Mouse (Mus musculus): ENCODE data around the gene Nqo1.
A peak's percentile ranks its signal among the peaks of the same experiment; 100 is the strongest.

Gene Nqo1

GRCm38 (mm10) chr8:107404057-107404456 is 1.1 kb upstream of the Nqo1 start:
- no peak for DNase-seq (ENCODE audit: low spot score)

- DNase-seq (ENCODE audit: low spot score) = no peak
These were observed 1.1 kb downstream of the Nqo1 start for GRCm38 (mm10) chr8:107401866-107402265.

GRCm38 (mm10) chr8:107399495-107399894 is 3.5 kb downstream of the Nqo1 start:
- peak; percentile 21 for DNase-seq (ENCODE audit: low spot score)

- no peak for DNase-seq (ENCODE audit: low spot score)
These were observed 5.3 kb downstream of the Nqo1 start for GRCm38 (mm10) chr8:107397665-107398064.

- no peak for DNase-seq (ENCODE audit: low spot score)
These were observed 6.8 kb downstream of the Nqo1 start for GRCm38 (mm10) chr8:107396106-107396670.

GRCm38 (mm10) chr8:107395397-107395796 is 7.6 kb downstream of the Nqo1 start:
- DNase-seq (ENCODE audit: low spot score) = no peak

GRCm38 (mm10) chr8:107391136-107391516 is 11.9 kb downstream of the Nqo1 start:
- no peak for DNase-seq (ENCODE audit: low spot score)

- no peak for DNase-seq (ENCODE audit: low spot score)
These were observed 12.4 kb downstream of the Nqo1 start for GRCm38 (mm10) chr8:107390476-107391135.

GRCm38 (mm10) chr8:107389557-107389956 is 13.4 kb downstream of the Nqo1 start:
- DNase-seq (ENCODE audit: low spot score) = no peak

GRCm38 (mm10) chr8:107387861-107388260 is 15.1 kb downstream of the Nqo1 start:
- DNase-seq (ENCODE audit: low spot score) = no peak

- DNase-seq (ENCODE audit: low spot score) = no peak
These were observed 16.4 kb downstream of the Nqo1 start for GRCm38 (mm10) chr8:107386642-107387041.

GRCm38 (mm10) chr8:107386171-107386570 is 16.8 kb downstream of the Nqo1 start:
- no peak for DNase-seq (ENCODE audit: low spot score)

- DNase-seq (ENCODE audit: low spot score) = no peak
These were observed 17.9 kb downstream of the Nqo1 start for GRCm38 (mm10) chr8:107385063-107385462.

- DNase-seq (ENCODE audit: low spot score) = no peak
These were observed 18.4 kb downstream of the Nqo1 start for GRCm38 (mm10) chr8:107384651-107385050.

GRCm38 (mm10) chr8:107382898-107383297 is 20.1 kb downstream of the Nqo1 start:
- DNase-seq (ENCODE audit: low spot score) = no peak

- no peak for DNase-seq (ENCODE audit: low spot score)
These were observed 21.3 kb downstream of the Nqo1 start for GRCm38 (mm10) chr8:107381666-107382065.

- DNase-seq (ENCODE audit: low spot score) = no peak
These were observed 22.3 kb downstream of the Nqo1 start for GRCm38 (mm10) chr8:107380734-107381133.

- DNase-seq (ENCODE audit: low spot score) = no peak
These were observed 25.7 kb downstream of the Nqo1 start for GRCm38 (mm10) chr8:107377346-107377745.

GRCm38 (mm10) chr8:107370311-107370710 is 32.7 kb downstream of the Nqo1 start:
- DNase-seq (ENCODE audit: low spot score) = no peak

Measured in layer of hippocampus, adult 9-10 months (tissue).